Mouse (Mus musculus): ENCODE data around the gene Pet100. TPM values are rescaled to one million over a fixed set of nuclear protein-coding genes. Genes with fewer than 3 reads are reported as not detected.
"Not testable (repeated sequence)": the region's sequence is repeated elsewhere in the genome, so short reads cannot be mapped to it uniquely, and the experiment has no call there.

The Pet100 gene
- 79.0 and 83.6 TPM in 2 replicates for polyA plus RNA-seq (2015; fragmentation: Nextera tagmentation; extraction: Ambion mirVana)

- Histone ChIP-seq H3K36me3 (ENCODE audit: control insufficient read depth, insufficient read depth) (peaks cover 14% of the 10 kb centered on the region), H3K27me3 (replicated peaks; ENCODE audit: control insufficient read depth, insufficient read depth, low read length) (no peaks in the 10 kb centered on the region), H3K9me3 (ENCODE audit: control insufficient read depth, low read length) (no peaks in the 10 kb centered on the region), H3K4me2 (ENCODE audit: low read length) (peak within 1 kb of the TSS; percentile 88), H3K9ac (replicated peaks; ENCODE audit: low read depth, low read length) (peak within 1 kb of the TSS; percentile 70), H3K4me3 (replicated peaks; ENCODE audit: low read length) (peak within 1 kb of the TSS; percentile 55), H3K4me1 (replicated peaks; ENCODE audit: control insufficient read depth, insufficient read depth, low read length) (peaks cover 20% of the 10 kb centered on the region), H3K27ac (ENCODE audit: low read length) (no peak within 1 kb of the TSS)
- under 1% methylated on average over 37 of the region's 37 CpGs for WGBS
- peak; percentile 97 for ATAC-seq
Observed at GRCm38 (mm10) chr8:3621199-3621970, at the start of gene Pet100, which contains the start of gene Xab2. TSS of gene Pet100 (plus strand) at chr8:3621548. TSS of gene Xab2 (minus strand) at chr8:3621316.

- Histone ChIP-seq H3K9ac (replicated peaks; ENCODE audit: low read depth, low read length) (no peak overlapping the region), H3K36me3 (ENCODE audit: control insufficient read depth, insufficient read depth) (no peaks in the 10 kb centered on the region), H3K9me3 (ENCODE audit: control insufficient read depth, low read length) (no peaks in the 10 kb centered on the region), H3K27ac (ENCODE audit: low read length) (no peak overlapping the region), H3K4me2 (ENCODE audit: low read length) (no peak overlapping the region), H3K4me3 (replicated peaks; ENCODE audit: low read length) (no peak overlapping the region), H3K27me3 (replicated peaks; ENCODE audit: control insufficient read depth, insufficient read depth, low read length) (no peaks in the 10 kb centered on the region), H3K4me1 (replicated peaks; ENCODE audit: control insufficient read depth, insufficient read depth, low read length) (no peaks in the 10 kb centered on the region)
- ATAC-seq, result no peak
- WGBS, result 92% methylated on average over 3 of the region's 3 CpGs
Observed at GRCm38 (mm10) chr8:3574546-3574945, 46.8 kb upstream of the Pet100 start.

GRCm38 (mm10) chr8:3576211-3576960 lies 45.0 kb upstream of the Pet100 start:
- Histone ChIP-seq H3K36me3 (ENCODE audit: control insufficient read depth, insufficient read depth) (no peaks in the 10 kb centered on the region), H3K27ac (ENCODE audit: low read length) (no peak overlapping the region), H3K9ac (replicated peaks; ENCODE audit: low read depth, low read length) (no peak overlapping the region), H3K4me1 (replicated peaks; ENCODE audit: control insufficient read depth, insufficient read depth, low read length) (no peaks in the 10 kb centered on the region), H3K4me3 (replicated peaks; ENCODE audit: low read length) (no peak overlapping the region), H3K4me2 (ENCODE audit: low read length) (no peak overlapping the region), H3K27me3 (replicated peaks; ENCODE audit: control insufficient read depth, insufficient read depth, low read length) (no peaks in the 10 kb centered on the region), H3K9me3 (ENCODE audit: control insufficient read depth, low read length) (no peaks in the 10 kb centered on the region)
- no peak for ATAC-seq
- 86% methylated on average over 15 of the region's 15 CpGs for WGBS

GRCm38 (mm10) chr8:3579390-3580364 lies 41.7 kb upstream of the Pet100 start:
- WGBS, result 83% methylated on average over 9 of the region's 9 CpGs
- Histone ChIP-seq H3K27ac (ENCODE audit: low read length) (no peak overlapping the region), H3K36me3 (ENCODE audit: control insufficient read depth, insufficient read depth) (no peaks in the 10 kb centered on the region), H3K4me3 (replicated peaks; ENCODE audit: low read length) (no peak overlapping the region), H3K9me3 (ENCODE audit: control insufficient read depth, low read length) (no peaks in the 10 kb centered on the region), H3K4me1 (replicated peaks; ENCODE audit: control insufficient read depth, insufficient read depth, low read length) (no peaks in the 10 kb centered on the region), H3K27me3 (replicated peaks; ENCODE audit: control insufficient read depth, insufficient read depth, low read length) (no peaks in the 10 kb centered on the region), H3K9ac (replicated peaks; ENCODE audit: low read depth, low read length) (no peak overlapping the region), H3K4me2 (ENCODE audit: low read length) (no peak overlapping the region)
- ATAC-seq, result no peak

GRCm38 (mm10) chr8:3581961-3582360 lies 39.4 kb upstream of the Pet100 start:
- ATAC-seq; H3K9ac ChIP-seq (replicated peaks; ENCODE audit: low read depth, low read length); H3K4me2 ChIP-seq (ENCODE audit: low read length); H3K27ac ChIP-seq (ENCODE audit: low read length); H3K36me3 ChIP-seq (ENCODE audit: control insufficient read depth, insufficient read depth); H3K4me3 ChIP-seq (replicated peaks; ENCODE audit: low read length); H3K9me3 ChIP-seq (ENCODE audit: control insufficient read depth, low read length); H3K27me3 ChIP-seq (replicated peaks; ENCODE audit: control insufficient read depth, insufficient read depth, low read length); H3K4me1 ChIP-seq (replicated peaks; ENCODE audit: control insufficient read depth, insufficient read depth, low read length): not testable (repeated sequence)
- WGBS, result 53% methylated on average over 1 of the region's 3 CpGs

GRCm38 (mm10) chr8:3586452-3586851 lies 34.9 kb upstream of the Pet100 start:
- no peak overlapping the region for H3K9ac ChIP-seq (replicated peaks; ENCODE audit: low read depth, low read length)
- H3K4me3 ChIP-seq (replicated peaks; ENCODE audit: low read length), result no peak overlapping the region
- no peak overlapping the region for H3K4me2 ChIP-seq (ENCODE audit: low read length)
- ATAC-seq, result no peak
- no peaks in the 10 kb centered on the region for H3K9me3 ChIP-seq (ENCODE audit: control insufficient read depth, low read length)
- peaks cover 2% of the 10 kb centered on the region; the same call in 1 of the 2 replicates for H3K4me1 ChIP-seq (replicated peaks; ENCODE audit: control insufficient read depth, insufficient read depth, low read length)
- H3K27ac ChIP-seq (ENCODE audit: low read length), result no peak overlapping the region
- H3K27me3 ChIP-seq (replicated peaks; ENCODE audit: control insufficient read depth, insufficient read depth, low read length), result no peaks in the 10 kb centered on the region
- 91% methylated on average over 2 of the region's 2 CpGs for WGBS
- no peaks in the 10 kb centered on the region for H3K36me3 ChIP-seq (ENCODE audit: control insufficient read depth, insufficient read depth)

GRCm38 (mm10) chr8:3586993-3587390 lies 34.4 kb upstream of the Pet100 start, which contains the start of gene Camsap3:
TSS of gene Camsap3 (plus strand) at chr8:3587293.
- H3K27ac ChIP-seq (ENCODE audit: low read length), result peak within 1 kb of the TSS; percentile 79
- no peaks in the 10 kb centered on the region for H3K36me3 ChIP-seq (ENCODE audit: control insufficient read depth, insufficient read depth)
- H3K4me1 ChIP-seq (replicated peaks; ENCODE audit: control insufficient read depth, insufficient read depth, low read length), result peaks cover 2% of the 10 kb centered on the region; the same call in 1 of the 2 replicates
- H3K27me3 ChIP-seq (replicated peaks; ENCODE audit: control insufficient read depth, insufficient read depth, low read length), result no peaks in the 10 kb centered on the region
- H3K9ac ChIP-seq (replicated peaks; ENCODE audit: low read depth, low read length), result peak within 1 kb of the TSS; percentile 90
- H3K4me2 ChIP-seq (ENCODE audit: low read length), result peak within 1 kb of the TSS; percentile 78
- no peaks in the 10 kb centered on the region for H3K9me3 ChIP-seq (ENCODE audit: control insufficient read depth, low read length)
- no peak for ATAC-seq
- peak within 1 kb of the TSS; percentile 94 for H3K4me3 ChIP-seq (replicated peaks; ENCODE audit: low read length)
- 4% methylated on average over 7 of the region's 7 CpGs for WGBS

- H3K27ac ChIP-seq (ENCODE audit: low read length), result peak overlapping the region; percentile 79
- H3K27me3 ChIP-seq (replicated peaks; ENCODE audit: control insufficient read depth, insufficient read depth, low read length), result no peaks in the 10 kb centered on the region
- peak overlapping the region; percentile 94 for H3K4me3 ChIP-seq (replicated peaks; ENCODE audit: low read length)
- H3K9me3 ChIP-seq (ENCODE audit: control insufficient read depth, low read length), result no peaks in the 10 kb centered on the region
- WGBS, result under 1% methylated on average over 77 of the region's 77 CpGs
- H3K9ac ChIP-seq (replicated peaks; ENCODE audit: low read depth, low read length), result peak overlapping the region; percentile 90
- no peaks in the 10 kb centered on the region for H3K36me3 ChIP-seq (ENCODE audit: control insufficient read depth, insufficient read depth)
- peaks cover 2% of the 10 kb centered on the region; the same call in 1 of the 2 replicates for H3K4me1 ChIP-seq (replicated peaks; ENCODE audit: control insufficient read depth, insufficient read depth, low read length)
- ATAC-seq, result peak; percentile 87
- peak overlapping the region; percentile 78 for H3K4me2 ChIP-seq (ENCODE audit: low read length)
Observed at GRCm38 (mm10) chr8:3587391-3588257, 33.7 kb upstream of the Pet100 start.

Data from forebrain, embryonic 16.5 days (tissue).